Mouse (Mus musculus): ENCODE measurements around the gene Lsr. TPM values are rescaled to one million over a fixed set of nuclear protein-coding genes. Genes with fewer than 3 reads are reported as not detected.

The Lsr gene
- polyA plus RNA-seq, 1 experiment from 2014 or later = 24.4 TPM

GRCm38 (mm10) chr7:30985357-30985756 is 12.1 kb upstream of the Lsr start:
- WGBS = 88% methylated on average over 9 of the region's 9 CpGs
- Histone ChIP-seq H3K27me3 (no peaks in the 10 kb centered on the region), H3K9ac (no peak overlapping the region), H3K4me2 (no peak overlapping the region), H3K4me1 (replicated peaks) (no peaks in the 10 kb centered on the region), H3K27ac (replicated peaks) (no peak overlapping the region), H3K4me3 (no peak overlapping the region), H3K9me3 (no peaks in the 10 kb centered on the region), H3K36me3 (no peaks in the 10 kb centered on the region)
- ATAC-seq (ENCODE audit: low FRiP score, low read depth) = no peak

GRCm38 (mm10) chr7:30981703-30982102 is 8.4 kb upstream of the Lsr start:
- WGBS = 91% methylated on average over 4 of the region's 4 CpGs
- Histone ChIP-seq H3K9me3 (no peaks in the 10 kb centered on the region), H3K4me1 (replicated peaks) (no peaks in the 10 kb centered on the region), H3K27me3 (no peaks in the 10 kb centered on the region), H3K4me2 (no peak overlapping the region), H3K36me3 (no peaks in the 10 kb centered on the region), H3K9ac (no peak overlapping the region), H3K27ac (replicated peaks) (no peak overlapping the region), H3K4me3 (no peak overlapping the region)
- ATAC-seq (ENCODE audit: low FRiP score, low read depth) = no peak

- peaks cover 21% of the 10 kb centered on the region for H3K27me3 ChIP-seq
- peak within 1 kb of the TSS; percentile 62 for H3K4me2 ChIP-seq
- H3K4me1 ChIP-seq (replicated peaks) = peaks cover 16% of the 10 kb centered on the region
- H3K27ac ChIP-seq (replicated peaks) = peak within 1 kb of the TSS; percentile 65
- H3K9ac ChIP-seq = peak within 1 kb of the TSS; percentile 24; the same call in 1 of the 2 replicates
- no peaks in the 10 kb centered on the region for H3K36me3 ChIP-seq
- WGBS = under 1% methylated on average over 37 of the region's 37 CpGs
- H3K4me3 ChIP-seq = peak within 1 kb of the TSS; percentile 33
- H3K9me3 ChIP-seq = no peaks in the 10 kb centered on the region
- ATAC-seq (ENCODE audit: low FRiP score, low read depth) = peak; percentile 69
Measured at GRCm38 (mm10) chr7:30973501-30974289, 431 bp upstream of the Lsr start, which contains the start of gene Fam187b. TSS of gene Fam187b (plus strand) at chr7:30973790.

GRCm38 (mm10) chr7:30972426-30973250 is 626 bp downstream of the Lsr start:
- Histone ChIP-seq H3K4me1 (replicated peaks) (peaks cover 16% of the 10 kb centered on the region), H3K4me2 (peak overlapping the region; percentile 62), H3K27ac (replicated peaks) (no peak overlapping the region), H3K4me3 (peak overlapping the region; percentile 33), H3K9ac (peak overlapping the region; percentile 2; the same call in 1 of the 2 replicates), H3K36me3 (no peaks in the 10 kb centered on the region), H3K9me3 (no peaks in the 10 kb centered on the region), H3K27me3 (peaks cover 21% of the 10 kb centered on the region)
- 5% methylated on average over 41 of the region's 41 CpGs for WGBS
- ATAC-seq (ENCODE audit: low FRiP score, low read depth) = peak; percentile 32; the same call in 1 of the 2 replicates

GRCm38 (mm10) chr7:30971901-30972300 is 1.4 kb downstream of the Lsr start:
- Histone ChIP-seq H3K36me3 (no peaks in the 10 kb centered on the region), H3K4me2 (peak overlapping the region; percentile 62; the same call in 1 of the 2 replicates), H3K4me3 (no peak overlapping the region), H3K27ac (replicated peaks) (no peak overlapping the region), H3K27me3 (peaks cover 21% of the 10 kb centered on the region), H3K4me1 (replicated peaks) (peaks cover 16% of the 10 kb centered on the region), H3K9ac (no peak overlapping the region), H3K9me3 (no peaks in the 10 kb centered on the region)
- no peak for ATAC-seq (ENCODE audit: low FRiP score, low read depth)
- WGBS = 90% methylated on average over 15 of the region's 15 CpGs

- WGBS = 86% methylated on average over 4 of the region's 4 CpGs
Measured at GRCm38 (mm10) chr7:30969174-30969573, 4.1 kb downstream of the Lsr start.

GRCm38 (mm10) chr7:30968611-30969010 is 4.7 kb downstream of the Lsr start:
- H3K9ac ChIP-seq = no peak overlapping the region
- peaks cover 13% of the 10 kb centered on the region for H3K27me3 ChIP-seq
- WGBS = 93% methylated on average over 8 of the region's 8 CpGs
- H3K4me3 ChIP-seq = no peak overlapping the region
- no peaks in the 10 kb centered on the region for H3K9me3 ChIP-seq
- H3K27ac ChIP-seq (replicated peaks) = no peak overlapping the region
- ATAC-seq (ENCODE audit: low FRiP score, low read depth) = no peak
- H3K4me1 ChIP-seq (replicated peaks) = peaks cover 8% of the 10 kb centered on the region
- no peaks in the 10 kb centered on the region for H3K36me3 ChIP-seq
- H3K4me2 ChIP-seq = no peak overlapping the region

More at GRCm38 (mm10) chr7:30969174-30969573, 4.1 kb downstream of the Lsr start:
- Histone ChIP-seq H3K9me3 (no peaks in the 10 kb centered on the region), H3K4me3 (no peak overlapping the region), H3K4me1 (replicated peaks) (peaks cover 14% of the 10 kb centered on the region), H3K9ac (no peak overlapping the region), H3K36me3 (no peaks in the 10 kb centered on the region), H3K27me3 (peaks cover 18% of the 10 kb centered on the region), H3K4me2 (no peak overlapping the region), H3K27ac (replicated peaks) (no peak overlapping the region)
- ATAC-seq (ENCODE audit: low FRiP score, low read depth) = 0 out of 2 replicates have a peak, but pooled peaks have one; percentile 21

- H3K27ac ChIP-seq (replicated peaks) = no peak overlapping the region
- no peak for ATAC-seq (ENCODE audit: low FRiP score, low read depth)
- H3K4me1 ChIP-seq (replicated peaks) = no peaks in the 10 kb centered on the region
- no peak overlapping the region for H3K4me3 ChIP-seq
- H3K27me3 ChIP-seq = 0 out of 2 replicates have a peak, but pooled peaks cover under 1% of the 10 kb centered on the region
- no peaks in the 10 kb centered on the region for H3K9me3 ChIP-seq
- no peak overlapping the region for H3K9ac ChIP-seq
- no peaks in the 10 kb centered on the region for H3K36me3 ChIP-seq
- 97% methylated on average over 3 of the region's 3 CpGs for WGBS
- no peak overlapping the region for H3K4me2 ChIP-seq
Measured at GRCm38 (mm10) chr7:30966657-30967056, 6.6 kb downstream of the Lsr start.

GRCm38 (mm10) chr7:30965677-30966076 is 7.6 kb downstream of the Lsr start:
- Histone ChIP-seq H3K4me3 (no peak overlapping the region), H3K9ac (no peak overlapping the region), H3K36me3 (no peaks in the 10 kb centered on the region), H3K27me3 (no peaks in the 10 kb centered on the region), H3K9me3 (no peaks in the 10 kb centered on the region), H3K4me1 (replicated peaks) (no peaks in the 10 kb centered on the region), H3K4me2 (no peak overlapping the region), H3K27ac (replicated peaks) (no peak overlapping the region)
- WGBS = 53% methylated on average over 14 of the region's 14 CpGs
- no peak for ATAC-seq (ENCODE audit: low FRiP score, low read depth)

GRCm38 (mm10) chr7:30964366-30964765 is 8.9 kb downstream of the Lsr start:
- 89% methylated on average over 7 of the region's 7 CpGs for WGBS
- H3K9ac ChIP-seq = no peak overlapping the region
- H3K4me3 ChIP-seq = no peak overlapping the region
- H3K4me2 ChIP-seq = no peak overlapping the region
- no peak for ATAC-seq (ENCODE audit: low FRiP score, low read depth)
- no peaks in the 10 kb centered on the region for H3K27me3 ChIP-seq
- H3K27ac ChIP-seq (replicated peaks) = no peak overlapping the region
- H3K9me3 ChIP-seq = no peaks in the 10 kb centered on the region
- H3K4me1 ChIP-seq (replicated peaks) = 0 out of 2 replicates have a peak, but pooled peaks cover 7% of the 10 kb centered on the region
- no peaks in the 10 kb centered on the region for H3K36me3 ChIP-seq

GRCm38 (mm10) chr7:30962862-30963261 is 10.4 kb downstream of the Lsr start:
- Histone ChIP-seq H3K27me3 (no peaks in the 10 kb centered on the region), H3K9me3 (no peaks in the 10 kb centered on the region), H3K9ac (no peak overlapping the region), H3K27ac (replicated peaks) (no peak overlapping the region), H3K36me3 (no peaks in the 10 kb centered on the region), H3K4me2 (no peak overlapping the region), H3K4me3 (no peak overlapping the region), H3K4me1 (replicated peaks) (peaks cover 16% of the 10 kb centered on the region)
- WGBS = 95% methylated on average over 5 of the region's 5 CpGs
- no peak for ATAC-seq (ENCODE audit: low FRiP score, low read depth)

GRCm38 (mm10) chr7:30959786-30960349 is 13.4 kb downstream of the Lsr start:
- 90% methylated on average over 6 of the region's 6 CpGs for WGBS
- no peaks in the 10 kb centered on the region for H3K27me3 ChIP-seq
- no peak overlapping the region for H3K4me3 ChIP-seq
- peaks cover 27% of the 10 kb centered on the region for H3K4me1 ChIP-seq (replicated peaks)
- H3K36me3 ChIP-seq = no peaks in the 10 kb centered on the region
- H3K4me2 ChIP-seq = no peak overlapping the region
- ATAC-seq (ENCODE audit: low FRiP score, low read depth) = no peak
- H3K9me3 ChIP-seq = no peaks in the 10 kb centered on the region
- no peak overlapping the region for H3K9ac ChIP-seq
- H3K27ac ChIP-seq (replicated peaks) = no peak overlapping the region

Measured in hindbrain, embryonic 15.5 days (tissue).